Mouse (Mus musculus) hindbrain, embryonic 11.5 days (tissue): ENCODE results near the gene Stx1b. TPM values are rescaled to one million over a fixed set of nuclear protein-coding genes. Genes with fewer than 3 reads are reported as not detected.

Experiments used
- polyA plus RNA-seq: library from polyadenylated mRNA; unstranded; fragments of >200 nt; fragmentation: Nextera tagmentation; extraction: Ambion mirVana; gene quantifications from 2 replicates; pipeline ENCODE4 v1.2.1, GENCODE M21; 2014

The Stx1b gene
- polyA plus RNA-seq, 1 experiment from 2014 or later: 10.1 TPM

Other genes starting within 250 kb of the Stx1b start
- gene Ccdc189, start 236.0 kb downstream of the Stx1b start, polyA plus RNA-seq: 11.9 and 16.4 TPM in 2 replicates
- 31.4 and 33.6 TPM in 2 replicates for gene Rnf40, start 235.8 kb downstream of the Stx1b start, polyA plus RNA-seq
- gene Zfp629, start 208.8 kb downstream of the Stx1b start, polyA plus RNA-seq: 28.0 and 31.0 TPM in 2 replicates
- gene Bcl7c, start 115.6 kb downstream of the Stx1b start, polyA plus RNA-seq: 58.4 and 61.5 TPM in 2 replicates
- 6.8 and 9.2 TPM in 2 replicates for gene Ctf1, start 111.8 kb downstream of the Stx1b start, polyA plus RNA-seq
- gene Ctf2, start 92.4 kb downstream of the Stx1b start, polyA plus RNA-seq: 0.15 and 0.22 TPM in 2 replicates
- gene Fbxl19, start 80.0 kb downstream of the Stx1b start, polyA plus RNA-seq: 6.2 and 10.7 TPM in 2 replicates
- 6.7 and 8.5 TPM in 2 replicates for gene Orai3, start 54.7 kb downstream of the Stx1b start, polyA plus RNA-seq
- 21.3 and 22.4 TPM in 2 replicates for gene Setd1a, start 47.9 kb downstream of the Stx1b start, polyA plus RNA-seq
- gene Gm49388, start 38.9 kb downstream of the Stx1b start, polyA plus RNA-seq: not detected in 2 replicates
- 7.6 and 7.8 TPM in 2 replicates for gene Hsd3b7, start 23.9 kb downstream of the Stx1b start, polyA plus RNA-seq
- 11.6 and 15.0 TPM in 2 replicates for gene Stx4a, start 255 bp downstream of the Stx1b start, polyA plus RNA-seq
- gene Zfp646, start 51.7 kb upstream of the Stx1b start, polyA plus RNA-seq: 16.5 and 21.5 TPM in 2 replicates
- gene Zfp668, start 52.3 kb upstream of the Stx1b start, polyA plus RNA-seq: 23.1 and 23.3 TPM in 2 replicates
- gene Prss53, start 66.4 kb upstream of the Stx1b start, polyA plus RNA-seq: 0.59 and 0.60 TPM in 2 replicates
- gene Gm21974, start 70.9 kb upstream of the Stx1b start, polyA plus RNA-seq: not detected in 2 replicates
- gene Vkorc1, start 71.1 kb upstream of the Stx1b start, polyA plus RNA-seq: 48.0 and 53.9 TPM in 2 replicates
- 96.5 and 105 TPM in 2 replicates for gene Bckdk, start 79.5 kb upstream of the Stx1b start, polyA plus RNA-seq
- gene Kat8, start 88.0 kb upstream of the Stx1b start, polyA plus RNA-seq: 49.7 and 50.1 TPM in 2 replicates
- gene Prss8, start 105.6 kb upstream of the Stx1b start, polyA plus RNA-seq: 3.4 and 4.9 TPM in 2 replicates
- 8.5 and 11.0 TPM in 2 replicates for gene Prss36, start 122.2 kb upstream of the Stx1b start, polyA plus RNA-seq
- gene Fus, start 142.9 kb upstream of the Stx1b start, polyA plus RNA-seq: 58.7 and 65.0 TPM in 2 replicates
- 8.4 and 11.0 TPM in 2 replicates for gene Pycard, start 169.3 kb upstream of the Stx1b start, polyA plus RNA-seq
- not detected in 2 replicates for gene Trim72, start 179.4 kb upstream of the Stx1b start, polyA plus RNA-seq
- gene Itgam, start 238.1 kb upstream of the Stx1b start, polyA plus RNA-seq: 0.42 TPM in 2 replicates
- not detected in 2 replicates for gene Gm49368, start 238.1 kb upstream of the Stx1b start, polyA plus RNA-seq